Mouse (Mus musculus) kidney, postnatal 0 days (tissue): Measurements from ENCODE around the gene Enam. TPM values are rescaled to one million over a fixed set of nuclear protein-coding genes. Genes with fewer than 3 reads are reported as not detected.
"Not testable (repeated sequence)": the region's sequence is repeated elsewhere in the genome, so short reads cannot be mapped to it uniquely, and the experiment has no call there.

Experiments
- ATAC-seq: fragments of 200-750 bp; cut with Nextera tagmentation; replicated peaks from 2 replicates; pipeline ENCODE4 v1.8.0; 2017; ENCODE audit warnings: low read depth, moderate number of reproducible peaks, moderate TSS enrichment, moderate library complexity; ENCODE audit not compliant: low FRiP score
- DNase-seq: peaks from one replicate; pipeline ENCODE4 v3.0.0-alpha.2; 2016; ENCODE audit warnings: low spot score
- H3K27ac ChIP-seq: fragments of 300-500 bp; sonication (generic); 2 replicates; pipeline ENCODE4 v1.5.1; 2014; ENCODE audit warnings: mild to moderate bottlenecking
- H3K27me3 ChIP-seq: fragments of 300-500 bp; sonication (generic); 2 replicates; pipeline ENCODE4 v1.6.1; 2014; ENCODE audit warnings: low read length, mixed read lengths; ENCODE audit not compliant: insufficient read depth
- H3K36me3 ChIP-seq: fragments of 300-500 bp; sonication (generic); 2 replicates; pipeline ENCODE4 v1.6.1; 2014; ENCODE audit warnings: low read length, mixed read lengths; ENCODE audit not compliant: insufficient read depth
- H3K4me1 ChIP-seq: fragments of 300-500 bp; sonication (generic); replicated peaks from 2 replicates; pipeline ENCODE4 v1.6.1; 2014; ENCODE audit warnings: antibody characterized with exemption, low read length, mixed read lengths; ENCODE audit not compliant: insufficient read depth
- H3K4me2 ChIP-seq: fragments of 300-500 bp; sonication (generic); 2 replicates; pipeline ENCODE4 v1.6.1; 2014; ENCODE audit warnings: mild to moderate bottlenecking, low read length, moderate library complexity, mixed read lengths
- H3K4me3 ChIP-seq: fragments of 300-500 bp; sonication (generic); replicated peaks from 2 replicates; pipeline ENCODE4 v1.5.1; 2014; ENCODE audit warnings: low read depth, low read length
- H3K9ac ChIP-seq: fragments of 300-500 bp; sonication (generic); 2 replicates; pipeline ENCODE4 v1.6.1; 2014; ENCODE audit warnings: low read depth, low read length
- H3K9me3 ChIP-seq: fragments of 300-500 bp; sonication (generic); replicated peaks from 2 replicates; pipeline ENCODE4 v1.6.1; 2016; ENCODE audit warnings: low read length, inconsistent platforms, mixed read lengths
- CTCF ChIP-seq: IDR thresholded peaks from 2 replicates; pipeline ENCODE4 v1.5.1; 2016; ENCODE audit warnings: antibody characterized with exemption, low read depth, mild to moderate bottlenecking, moderate library complexity
- WGBS: fragments of 180-500 bp; shearing (Covaris S2); extraction: QIAGEN DNeasy Blood & Tissue Kit; methylation state at CpG from one replicate; pipeline ENCODE4 v1.1.7; 2014; 5-methylcytosine and 5-hydroxymethylcytosine counted together
- polyA plus RNA-seq: library from polyadenylated mRNA; unstranded; fragments of >200 nt; fragmentation: Nextera tagmentation; extraction: Ambion mirVana; gene quantifications from 2 replicates; pipeline ENCODE4 v1.2.1, GENCODE M21; 2015

Enam gene
- polyA plus RNA-seq, 1 experiment from 2014 or later: not detected

DNA sequence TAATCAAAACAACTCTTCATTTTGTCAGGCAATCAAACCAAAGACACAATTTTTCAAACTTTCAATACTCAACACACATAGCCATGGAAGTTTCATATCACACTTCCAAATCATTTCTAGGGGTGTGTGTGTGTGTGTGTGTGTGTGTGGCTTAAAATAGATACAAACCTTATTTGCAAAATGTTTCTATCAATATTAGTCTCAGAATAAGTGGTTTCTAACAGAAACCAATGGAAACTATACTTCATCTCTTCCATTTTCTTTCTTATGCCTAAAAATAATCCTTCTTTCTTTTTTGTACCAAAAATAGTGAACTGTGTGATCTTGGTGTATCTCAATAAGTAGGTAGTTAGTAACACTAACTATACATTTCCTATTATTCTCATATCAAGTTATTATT is 53.1 kb downstream of the Enam start:
- Histone ChIP-seq H3K4me3 (no peak overlapping the region), H3K36me3 (no peaks in the 10 kb centered on the region), H3K9me3 (no peaks in the 10 kb centered on the region), H3K27me3 (no peaks in the 10 kb centered on the region), H3K9ac (no peak overlapping the region), H3K4me1 (no peaks in the 10 kb centered on the region), H3K27ac (no peak overlapping the region), H3K4me2 (no peak overlapping the region)
- DNase-seq (no peak), ATAC-seq (no peak)
- TF ChIP-seq CTCF: no peak

DNA sequence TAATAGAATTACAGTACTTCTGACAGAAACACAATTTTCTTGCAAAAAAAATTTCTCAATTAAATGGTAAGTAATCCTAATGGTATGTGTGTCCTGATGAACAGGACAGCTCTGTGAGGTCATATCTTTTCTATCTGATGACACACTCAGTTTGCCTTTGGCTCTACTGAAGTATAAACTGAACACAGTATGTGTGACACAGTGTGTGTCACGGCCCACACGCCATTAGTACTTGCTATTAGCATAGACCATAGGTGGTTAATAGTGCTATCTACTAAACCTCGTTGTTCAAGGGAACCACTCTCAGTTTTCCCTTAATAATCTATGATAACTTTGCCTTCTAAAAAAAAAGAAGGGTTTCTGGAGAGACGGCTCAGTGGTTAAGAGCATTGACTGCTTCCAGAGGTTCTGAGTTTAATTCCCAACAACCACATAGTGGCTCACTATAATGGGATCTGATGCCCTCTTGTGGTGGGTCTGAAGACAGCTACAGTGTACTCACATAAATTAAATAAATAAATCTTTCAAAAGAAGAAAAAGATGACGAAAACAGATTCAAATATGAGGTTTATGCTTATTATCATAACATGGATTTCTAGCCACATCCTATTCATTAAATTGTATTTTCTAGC is 55.0 kb downstream of the Enam start:
- ATAC-seq: peak; percentile 66; the same call in 1 of the 2 replicates
- no peaks in the 10 kb centered on the region for H3K4me1 ChIP-seq
- H3K27ac ChIP-seq: no peak overlapping the region
- no peaks in the 10 kb centered on the region for H3K27me3 ChIP-seq
- H3K9me3 ChIP-seq: no peaks in the 10 kb centered on the region
- peak; percentile 72 for DNase-seq
- WGBS: 57% methylated on average over 5 of the region's 5 CpGs
- no peaks in the 10 kb centered on the region for H3K36me3 ChIP-seq
- no peak overlapping the region for H3K4me3 ChIP-seq
- peak; percentile 82 for TF ChIP-seq CTCF
- no peak overlapping the region for H3K4me2 ChIP-seq
- H3K9ac ChIP-seq: no peak overlapping the region

DNA sequence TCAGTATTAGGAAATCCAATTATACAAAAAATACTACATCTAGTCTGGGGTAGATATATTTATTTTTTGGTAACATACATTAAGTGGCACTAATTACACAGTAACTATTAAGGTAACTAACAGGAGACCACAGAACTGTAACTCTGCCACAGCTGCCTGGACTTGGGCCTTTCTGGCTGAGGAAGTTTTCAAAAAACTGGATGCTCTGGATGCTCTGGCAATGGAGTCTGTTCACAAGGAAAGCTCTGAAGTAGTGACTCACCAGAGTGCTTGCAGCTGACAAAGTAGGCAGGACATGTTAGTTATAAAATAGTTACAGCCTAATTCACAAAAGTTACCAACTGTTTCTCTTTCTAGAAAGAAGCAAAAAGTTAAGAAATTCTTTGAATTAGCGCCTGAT is 56.6 kb downstream of the Enam start:
- H3K27ac ChIP-seq, H3K4me3 ChIP-seq, H3K9ac ChIP-seq, H3K9me3 ChIP-seq, ATAC-seq, H3K4me1 ChIP-seq, H3K27me3 ChIP-seq, H3K4me2 ChIP-seq, H3K36me3 ChIP-seq, DNase-seq: not testable (repeated sequence)
- WGBS: 93% methylated on average over 1 of the region's 1 CpGs

DNA sequence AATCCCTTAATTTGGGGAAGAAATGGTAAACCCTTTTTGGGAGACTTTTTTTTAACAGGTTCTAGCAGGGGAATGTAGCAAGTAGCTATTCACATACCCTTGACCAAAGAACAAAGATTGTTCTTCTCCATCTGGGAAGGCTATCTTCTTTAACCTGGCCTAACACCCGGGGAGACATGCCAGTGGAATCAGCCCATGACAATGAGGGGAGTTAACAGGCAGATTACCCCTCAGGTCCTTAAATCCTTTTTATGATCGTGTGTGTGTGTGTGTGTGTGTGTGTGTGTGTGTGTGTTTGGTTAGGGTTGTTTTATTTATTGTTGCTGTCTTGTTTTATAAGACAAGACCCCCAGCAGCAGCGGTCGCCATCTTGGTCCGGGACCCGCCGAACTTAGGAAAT is 57.8 kb downstream of the Enam start:
- Histone ChIP-seq H3K4me2 (no peak overlapping the region), H3K36me3 (no peaks in the 10 kb centered on the region), H3K4me3 (no peak overlapping the region), H3K4me1 (no peaks in the 10 kb centered on the region), H3K27ac (no peak overlapping the region), H3K9ac (no peak overlapping the region), H3K27me3 (no peaks in the 10 kb centered on the region), H3K9me3 (no peaks in the 10 kb centered on the region)
- TF ChIP-seq CTCF: no peak
- 87% methylated on average over 7 of the region's 7 CpGs for WGBS
- DNase-seq (no peak), ATAC-seq (no peak)

GRCm38 (mm10) chr5:88553271-88554085 is 65.7 kb downstream of the Enam start:
- Histone ChIP-seq H3K27me3 (no peaks in the 10 kb centered on the region), H3K36me3 (no peaks in the 10 kb centered on the region), H3K9ac (peak overlapping the region; percentile 84), H3K4me3 (peak overlapping the region; percentile 86), H3K4me2 (peak overlapping the region; percentile 79), H3K27ac (peak overlapping the region; percentile 93), H3K9me3 (no peaks in the 10 kb centered on the region), H3K4me1 (peaks cover 9% of the 10 kb centered on the region)
- no peak for TF ChIP-seq CTCF
- WGBS: 8% methylated on average over 29 of the region's 29 CpGs
- DNase-seq (peak; percentile 50), ATAC-seq (peak; percentile 67)

DNA sequence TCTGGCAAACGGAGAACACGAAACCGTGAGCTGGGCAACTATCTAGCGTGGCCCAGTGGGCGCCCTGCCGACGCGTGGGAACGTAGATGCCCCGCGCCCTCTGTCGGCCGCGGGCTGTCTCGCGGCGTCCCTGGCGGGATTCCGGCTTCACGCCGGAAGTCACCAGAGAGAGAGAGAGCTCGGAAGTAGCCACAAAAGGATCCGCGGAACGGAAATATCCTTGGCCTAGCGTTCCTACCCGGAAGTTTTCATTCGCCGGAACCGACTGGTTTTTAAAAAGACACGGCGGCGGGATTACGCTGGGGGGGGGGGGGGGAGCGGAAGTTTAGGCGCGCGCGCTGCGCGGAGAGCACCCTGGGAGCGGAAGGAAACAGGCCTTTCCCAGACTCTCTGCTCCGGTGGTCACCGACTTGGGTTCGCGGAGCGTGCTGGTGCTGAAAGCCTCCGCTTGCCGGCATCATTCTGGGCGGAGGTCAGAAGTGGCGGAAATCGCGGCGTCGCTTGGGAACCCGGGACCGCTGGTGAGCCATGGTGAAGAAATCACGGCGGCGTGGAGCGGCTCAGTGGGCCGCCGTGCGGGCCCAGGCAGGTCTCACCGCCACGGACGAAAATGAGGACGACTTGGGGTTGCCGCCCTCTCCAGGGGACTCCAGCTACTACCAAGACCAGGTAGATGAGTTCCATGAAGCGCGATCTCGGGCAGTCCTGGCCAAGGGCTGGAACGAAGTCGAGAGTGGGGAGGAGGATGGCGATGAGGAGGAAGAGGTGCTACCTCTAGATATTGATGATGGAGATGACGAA is 66.5 kb downstream of the Enam start, which contains the start of gene Utp3:
Utp3 (plus strand) TSS at position 377 of the 801 bp plus-strand sequence.
- Histone ChIP-seq H3K9ac (peak within 1 kb of the TSS; percentile 93), H3K36me3 (no peaks in the 10 kb centered on the region), H3K27me3 (no peaks in the 10 kb centered on the region), H3K4me1 (peaks cover 9% of the 10 kb centered on the region), H3K4me2 (peak within 1 kb of the TSS; percentile 92), H3K27ac (peak within 1 kb of the TSS; percentile 94), H3K4me3 (peak within 1 kb of the TSS; percentile 86), H3K9me3 (no peaks in the 10 kb centered on the region)
- DNase-seq (peak; percentile 95), ATAC-seq (peak; percentile 96)
- WGBS: 1% methylated on average over 75 of the region's 76 CpGs
- TF ChIP-seq CTCF: peak; percentile 86

Other genes starting within 250 kb of the Enam start
- gene Gm7714, start 219.1 kb upstream of the Enam start, polyA plus RNA-seq: not detected in 2 replicates
- gene Prol1, start 170.7 kb upstream of the Enam start, polyA plus RNA-seq: not detected in 2 replicates
- gene Amtn, start 111.9 kb upstream of the Enam start, polyA plus RNA-seq: not detected in 2 replicates
- gene Ambn, start 32.0 kb upstream of the Enam start, polyA plus RNA-seq: not detected in 2 replicates
- 0.13 and 0.19 TPM in 2 replicates for gene Jchain, start 39.9 kb downstream of the Enam start, polyA plus RNA-seq
- 53.4 and 58.9 TPM in 2 replicates for gene Utp3, start 66.5 kb downstream of the Enam start, polyA plus RNA-seq
- gene Rufy3, start 77.1 kb downstream of the Enam start, polyA plus RNA-seq: 17.9 and 18.8 TPM in 2 replicates
- gene Grsf1, start 188.2 kb downstream of the Enam start, polyA plus RNA-seq: 82.0 and 82.7 TPM in 2 replicates
- gene Mob1b, start 232.9 kb downstream of the Enam start, polyA plus RNA-seq: 8.7 and 9.1 TPM in 2 replicates